Mouse (Mus musculus): ENCODE data around the gene Smim24.
A peak's percentile ranks its signal among the peaks of the same experiment; 100 is the strongest.

The Smim24 gene

GRCm38 (mm10) chr10:81365672-81366476 lies 27.0 kb upstream of the Smim24 start, which contains the start of gene 4930404N11Rik:
Gene 4930404N11Rik (minus strand): TSS chr10:81365816.
- DNase-seq (ENCODE audit: low spot score): no peak

GRCm38 (mm10) chr10:81366477-81367206 lies 26.2 kb upstream of the Smim24 start:
- no peak for DNase-seq (ENCODE audit: low spot score)

DNA sequence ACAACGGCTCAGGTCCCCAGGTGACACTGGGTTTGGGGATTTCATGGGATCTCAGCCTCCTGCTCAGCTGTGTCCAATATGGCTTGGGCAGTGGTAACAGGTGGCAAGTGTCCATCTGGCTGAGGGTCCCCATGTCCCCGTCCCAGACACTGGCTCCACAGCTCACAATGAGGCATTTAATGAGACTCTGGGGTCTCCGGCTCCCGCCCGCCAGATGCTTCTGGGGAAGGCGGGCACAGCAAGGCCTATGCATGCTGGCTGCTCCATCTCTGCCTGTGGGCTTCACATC lies 25.7 kb upstream of the Smim24 start:
- no peak for DNase-seq (ENCODE audit: low spot score)

- DNase-seq (ENCODE audit: low spot score): no peak
Observed at GRCm38 (mm10) chr10:81375322-81375721, 17.5 kb upstream of the Smim24 start.

GRCm38 (mm10) chr10:81376561-81377361 lies 16.1 kb upstream of the Smim24 start:
- no peak for DNase-seq (ENCODE audit: low spot score)

DNA sequence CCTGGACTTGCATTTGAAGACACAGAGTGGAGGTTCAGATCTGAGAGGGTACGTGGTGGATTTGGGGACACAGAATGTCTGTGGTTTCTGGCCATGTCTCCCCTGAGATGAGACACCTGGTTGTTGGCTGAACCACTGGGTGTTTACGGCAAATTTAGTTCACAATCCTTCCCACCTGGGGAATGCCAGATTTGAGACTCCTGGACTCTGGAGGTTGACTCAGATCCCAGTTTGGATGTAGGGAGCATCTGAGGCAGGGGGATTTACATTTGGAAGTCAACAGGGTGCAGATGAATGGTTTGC lies 15.5 kb upstream of the Smim24 start:
- DNase-seq (ENCODE audit: low spot score): no peak

DNA sequence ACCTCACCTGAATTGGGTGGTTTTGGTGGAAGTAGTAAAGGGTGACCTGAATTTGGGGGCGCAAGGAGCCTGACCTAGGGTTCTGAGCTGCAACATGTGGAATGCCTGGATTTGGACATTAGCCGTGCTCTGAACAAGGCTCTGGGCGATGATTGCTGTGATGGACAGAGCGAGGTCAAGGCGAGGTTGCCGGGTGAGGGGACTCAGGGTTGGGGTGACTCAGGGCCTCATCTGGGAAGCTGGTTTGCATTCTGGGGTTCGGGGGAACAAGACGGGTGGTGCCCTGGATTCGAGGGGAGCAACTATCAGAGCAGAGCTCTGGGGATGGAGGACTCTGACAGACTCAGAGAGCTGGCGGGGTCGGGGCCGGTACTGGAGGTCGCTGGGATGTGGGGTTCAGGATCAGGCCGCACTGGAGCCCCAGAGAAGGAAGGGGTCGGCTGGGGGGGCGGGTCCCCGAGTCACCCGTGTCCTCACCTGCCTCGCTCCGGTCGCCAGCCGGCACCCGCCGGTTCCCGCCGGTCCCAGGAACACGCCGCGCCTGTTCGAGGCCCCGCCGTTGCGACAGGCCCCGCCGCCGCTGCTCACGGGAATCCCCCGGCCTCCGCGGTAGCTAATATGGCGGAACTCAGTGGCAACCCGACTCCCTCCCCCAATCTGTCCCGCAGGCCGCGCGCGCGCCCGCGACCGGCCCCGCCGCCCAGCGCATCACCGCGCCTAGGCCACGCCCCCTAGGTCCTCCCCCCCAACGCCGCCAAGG lies 14.9 kb upstream of the Smim24 start, which contains the start of gene Fzr1:
Fzr1 (minus strand) TSS at position 724 of the 760 bp plus-strand sequence.
- no peak for DNase-seq (ENCODE audit: low spot score)

- peak; percentile 100 for DNase-seq (ENCODE audit: low spot score)
Observed at GRCm38 (mm10) chr10:81378553-81379182, 14.2 kb upstream of the Smim24 start.

GRCm38 (mm10) chr10:81379183-81379553 lies 13.7 kb upstream of the Smim24 start:
- DNase-seq (ENCODE audit: low spot score): no peak

- no peak for DNase-seq (ENCODE audit: low spot score)
Observed at GRCm38 (mm10) chr10:81379809-81380378, 13.0 kb upstream of the Smim24 start.

- DNase-seq (ENCODE audit: low spot score): no peak
Observed at GRCm38 (mm10) chr10:81382039-81382438, 10.8 kb upstream of the Smim24 start.

GRCm38 (mm10) chr10:81383802-81384604 lies 8.8 kb upstream of the Smim24 start, which contains the start of the genes Dohh and Gm48551:
Gene Dohh (plus strand): TSS chr10:81384428.
Gene Gm48551 (plus strand): TSS chr10:81384466.
- peak; percentile 98 for DNase-seq (ENCODE audit: low spot score)

- no peak for DNase-seq (ENCODE audit: low spot score)
Observed at GRCm38 (mm10) chr10:81384605-81384982, 8.3 kb upstream of the Smim24 start.

DNA sequence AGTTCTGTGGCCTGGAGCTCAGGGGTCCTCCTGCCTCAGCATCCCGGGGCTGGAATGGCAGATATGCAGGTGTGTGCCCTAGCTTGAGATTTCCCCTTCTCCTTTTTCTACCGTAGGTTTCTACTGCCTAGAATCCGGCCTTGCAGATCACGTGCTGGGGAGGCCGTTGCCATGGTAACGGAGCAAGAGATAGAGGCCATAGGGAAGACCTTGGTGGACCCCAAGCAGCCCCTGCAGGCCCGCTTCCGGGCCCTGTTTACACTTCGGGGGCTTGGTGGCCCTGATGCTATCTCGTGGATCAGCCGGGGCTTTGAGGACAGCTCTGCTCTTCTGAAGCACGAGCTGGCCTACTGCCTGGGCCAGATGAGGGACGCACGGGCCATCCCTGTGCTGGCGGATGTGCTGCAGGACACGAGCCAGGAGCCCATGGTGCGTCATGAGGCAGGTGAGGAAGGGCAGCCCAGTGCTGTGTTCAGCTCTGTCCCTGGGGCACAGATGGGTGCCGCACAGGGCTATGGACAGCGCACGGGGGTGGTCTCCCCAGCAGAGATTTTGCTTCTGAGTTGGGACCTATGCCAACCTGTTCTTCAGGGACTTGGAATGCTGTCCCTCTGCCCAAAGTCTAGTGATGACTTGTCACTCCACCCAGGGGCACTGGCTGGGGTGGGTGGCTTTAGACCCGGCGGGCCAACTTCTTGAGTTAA lies 7.1 kb upstream of the Smim24 start:
- DNase-seq (ENCODE audit: low spot score): no peak

GRCm38 (mm10) chr10:81387716-81388115 lies 5.1 kb upstream of the Smim24 start:
- no peak for DNase-seq (ENCODE audit: low spot score)

DNA sequence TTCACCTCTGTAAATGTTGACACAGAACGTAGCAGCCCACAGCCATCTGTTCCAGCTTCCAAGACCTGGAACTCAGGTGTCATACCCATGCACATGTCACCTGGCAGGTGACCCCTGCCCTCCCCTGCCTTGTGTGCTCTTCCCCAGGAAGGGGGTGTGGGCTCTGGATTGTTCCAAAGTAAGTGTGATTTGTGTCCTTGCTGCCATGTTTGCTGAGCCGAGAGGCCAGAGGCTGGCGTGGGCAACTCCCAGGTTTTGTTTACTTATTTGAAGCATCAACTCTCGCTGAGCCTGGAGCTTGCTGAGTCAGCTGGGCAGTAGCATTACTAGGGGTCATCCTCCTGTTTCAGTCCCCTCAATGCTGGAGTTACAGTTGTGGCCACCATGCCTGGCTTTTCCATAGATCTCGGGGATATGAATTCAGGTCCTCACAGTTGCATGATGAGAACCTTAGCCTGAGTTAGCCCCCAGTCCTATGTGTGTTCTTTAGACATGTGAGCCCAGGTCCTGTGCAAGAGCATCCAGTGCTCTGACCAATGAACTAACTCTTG lies 4.3 kb upstream of the Smim24 start, which contains the start of gene Gm48552:
Gm48552 (plus strand) TSS at position 501 of the 551 bp plus-strand sequence.
- no peak for DNase-seq (ENCODE audit: low spot score)

DNA sequence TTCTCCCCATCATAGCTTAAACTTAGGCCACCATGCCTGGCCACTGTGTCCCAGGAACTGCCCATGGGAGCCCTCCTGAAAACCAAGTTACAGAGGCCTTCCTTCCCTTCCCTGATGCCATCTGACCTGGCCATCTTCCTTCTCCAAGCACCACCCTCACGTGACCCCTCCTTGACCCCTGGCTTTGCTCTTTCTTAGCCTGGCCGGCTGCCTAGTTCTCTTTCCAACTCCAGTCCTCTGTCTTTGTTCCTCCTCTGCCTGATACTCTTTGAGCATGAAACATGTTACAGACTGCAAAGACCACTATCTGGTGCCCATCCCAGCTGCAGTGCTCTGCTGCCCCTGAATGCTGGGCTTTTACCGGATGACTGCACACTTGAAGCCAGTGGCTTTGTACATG lies 3.5 kb upstream of the Smim24 start:
- no peak for DNase-seq (ENCODE audit: low spot score)

DNA sequence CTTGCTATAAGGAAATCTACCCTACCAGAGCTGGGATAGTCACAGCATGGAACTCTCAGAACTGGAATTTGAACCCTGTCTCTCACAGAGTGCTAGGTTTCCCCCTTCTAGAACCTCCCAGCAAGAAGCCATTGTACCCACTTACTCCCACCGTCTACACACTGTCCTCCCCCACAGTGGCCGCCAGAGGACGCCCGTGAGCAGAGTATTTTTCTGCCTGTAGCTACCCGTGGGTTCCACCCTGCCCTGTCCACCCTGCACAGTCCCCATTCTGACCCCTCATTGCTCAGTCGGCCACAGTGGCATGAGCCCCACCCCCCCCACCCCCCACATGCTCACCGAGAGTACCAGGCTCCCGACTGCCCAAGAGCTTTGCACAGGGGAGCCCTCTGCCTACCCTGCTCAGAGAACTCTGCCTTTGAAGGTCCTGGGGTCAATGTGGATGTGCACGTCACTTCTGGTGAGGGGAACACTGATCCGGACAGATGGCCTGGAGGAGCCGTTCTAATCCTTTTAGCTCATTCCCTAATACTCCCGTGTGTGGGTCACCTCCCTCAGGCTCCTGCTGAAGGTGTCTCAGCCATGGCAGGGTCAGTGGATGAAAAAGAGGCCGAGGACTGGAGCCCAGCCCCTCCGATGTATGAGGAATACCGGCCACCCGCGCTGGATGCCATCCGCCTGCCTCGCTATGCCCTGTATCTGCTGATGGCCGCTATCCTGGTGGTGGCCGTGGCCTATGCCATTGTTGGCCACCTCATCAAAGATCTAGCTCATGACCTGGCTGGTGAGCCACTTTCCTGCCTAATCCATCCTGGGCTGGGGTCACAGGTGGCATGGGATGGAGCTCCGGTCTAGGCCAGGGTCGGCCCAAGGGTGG lies 2.8 kb upstream of the Smim24 start:
- DNase-seq (ENCODE audit: low spot score): peak; percentile 75
